Mouse (Mus musculus) limb, embryonic 14.5 days (tissue): ENCODE measurements around the gene Lkaaear1. TPM values are rescaled to one million over a fixed set of nuclear protein-coding genes. Genes with fewer than 3 reads are reported as not detected.

Experiments used
- ATAC-seq: fragments of 200-750 bp; cut with Nextera tagmentation; 2 replicates; pipeline ENCODE4 v1.8.0; 2017; ENCODE audit warnings: low read depth, moderate number of reproducible peaks, moderate TSS enrichment; ENCODE audit not compliant: low FRiP score
- DNase-seq: peaks from one replicate; pipeline ENCODE4 v3.0.0-alpha.2; 2015; ENCODE audit warnings: low spot score
- H3K27ac ChIP-seq: fragments of 300-500 bp; sonication (generic); replicated peaks from 2 replicates; pipeline ENCODE4 v1.5.1; 2014; ENCODE audit warnings: low read depth, mild to moderate bottlenecking, low read length, moderate library complexity, mixed read lengths
- H3K27me3 ChIP-seq: fragments of 300-500 bp; sonication (generic); 2 replicates; pipeline ENCODE4 v1.6.1; 2014; ENCODE audit warnings: low read length, mixed read lengths; ENCODE audit not compliant: control insufficient read depth, insufficient read depth
- H3K36me3 ChIP-seq: fragments of 300-500 bp; sonication (generic); 2 replicates; pipeline ENCODE4 v1.6.1; 2014; ENCODE audit warnings: mild to moderate bottlenecking, low read length, moderate library complexity, mixed read lengths; ENCODE audit not compliant: control insufficient read depth, insufficient read depth
- H3K4me1 ChIP-seq: fragments of 300-500 bp; sonication (generic); 2 replicates; pipeline ENCODE4 v1.6.1; 2014; ENCODE audit warnings: antibody characterized with exemption, low read length, mixed read lengths; ENCODE audit not compliant: control insufficient read depth, insufficient read depth
- H3K4me2 ChIP-seq: fragments of 300-500 bp; sonication (generic); replicated peaks from 2 replicates; pipeline ENCODE4 v1.6.1; 2014; ENCODE audit warnings: low read depth, mild to moderate bottlenecking, low read length, moderate library complexity; ENCODE audit not compliant: severe bottlenecking
- H3K4me3 ChIP-seq: fragments of 300-500 bp; sonication (generic); replicated peaks from 2 replicates; pipeline ENCODE4 v1.5.1; 2014; ENCODE audit warnings: low read length
- H3K9ac ChIP-seq: fragments of 300-500 bp; sonication (generic); 2 replicates; pipeline ENCODE4 v1.6.1; 2014; ENCODE audit warnings: mild to moderate bottlenecking, low read depth, low read length, moderate library complexity; ENCODE audit not compliant: severe bottlenecking
- H3K9me3 ChIP-seq: fragments of 300-500 bp; sonication (generic); 2 replicates; pipeline ENCODE4 v1.6.1; 2016; ENCODE audit warnings: low read length; ENCODE audit not compliant: control insufficient read depth
- POLR2A ChIP-seq: fragments of 200-500 bp; IDR thresholded peaks from 2 replicates; pipeline ENCODE4 v1.8.0; 2012; ENCODE audit warnings: inconsistent platforms, mild to moderate bottlenecking, moderate library complexity, borderline replicate concordance; ENCODE audit not compliant: insufficient read depth, insufficient read length; ENCODE audit errors: extremely low read depth
- WGBS: fragments of 180-500 bp; shearing (Covaris S2); extraction: QIAGEN DNeasy Blood & Tissue Kit; methylation state at CpG from one replicate; pipeline ENCODE4 v1.1.7; 2014; 5-methylcytosine and 5-hydroxymethylcytosine counted together
- polyA plus RNA-seq, 2 experiments: library from polyadenylated mRNA; depleted of rRNA in 1 of 2; stranded (reverse) in 1 of 2; unstranded in 1 of 2; fragments of >200 nt; fragmentation: Nextera tagmentation in 1 of 2; extraction: Ambion mirVana in 1 of 2; gene quantifications; 2 replicates each; pipeline versions ENCODE4 v1.2.1 to v1.2.3; 2012 to 2014

Gene Lkaaear1
- polyA plus RNA-seq, 2 experiments: not detected

DNA sequence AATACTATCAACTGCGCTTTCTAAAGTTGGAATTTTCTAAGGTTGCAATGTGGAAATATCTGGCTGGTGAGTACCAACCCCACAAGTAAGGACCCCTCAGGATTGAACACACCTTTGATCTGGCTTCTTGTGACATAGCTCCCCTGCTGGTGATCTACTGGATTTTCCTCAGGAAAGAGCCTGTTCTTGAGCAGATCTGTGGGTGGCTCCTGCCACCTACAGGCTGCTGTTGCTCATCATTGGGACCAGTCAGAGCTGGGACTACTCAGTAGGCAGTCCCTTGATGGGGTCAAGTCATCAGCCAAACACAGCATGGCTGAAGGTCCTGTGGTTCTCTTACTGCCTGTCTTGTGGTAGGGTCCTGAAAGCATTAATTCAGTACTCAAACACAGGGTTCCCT lies 19.5 kb downstream of the Lkaaear1 start:
- Histone ChIP-seq H3K4me1 (peaks cover 20% of the 10 kb centered on the region), H3K27ac (no peak overlapping the region), H3K4me2 (no peak overlapping the region), H3K27me3 (no peaks in the 10 kb centered on the region), H3K9me3 (no peaks in the 10 kb centered on the region), H3K36me3 (no peaks in the 10 kb centered on the region), H3K9ac (no peak overlapping the region), H3K4me3 (no peak overlapping the region)
- 41% methylated on average over 1 of the region's 1 CpGs for WGBS
- peak; percentile 77 for ATAC-seq
- no peak for TF ChIP-seq POLR2A
- peak; percentile 89 for DNase-seq

- H3K9ac ChIP-seq: no peak overlapping the region
- no peak overlapping the region for H3K4me3 ChIP-seq
- no peak overlapping the region for H3K27ac ChIP-seq
- no peak overlapping the region for H3K4me2 ChIP-seq
- WGBS: 57% methylated on average over 3 of the region's 3 CpGs
- H3K36me3 ChIP-seq: no peaks in the 10 kb centered on the region
- no peak for TF ChIP-seq POLR2A
- DNase-seq (no peak), ATAC-seq (no peak)
- H3K27me3 ChIP-seq: peaks cover 7% of the 10 kb centered on the region; the same call in 1 of the 2 replicates
- no peaks in the 10 kb centered on the region for H3K9me3 ChIP-seq
- peaks cover 20% of the 10 kb centered on the region for H3K4me1 ChIP-seq
Observed at GRCm38 (mm10) chr2:181677755-181678098, 20.5 kb downstream of the Lkaaear1 start.

DNA sequence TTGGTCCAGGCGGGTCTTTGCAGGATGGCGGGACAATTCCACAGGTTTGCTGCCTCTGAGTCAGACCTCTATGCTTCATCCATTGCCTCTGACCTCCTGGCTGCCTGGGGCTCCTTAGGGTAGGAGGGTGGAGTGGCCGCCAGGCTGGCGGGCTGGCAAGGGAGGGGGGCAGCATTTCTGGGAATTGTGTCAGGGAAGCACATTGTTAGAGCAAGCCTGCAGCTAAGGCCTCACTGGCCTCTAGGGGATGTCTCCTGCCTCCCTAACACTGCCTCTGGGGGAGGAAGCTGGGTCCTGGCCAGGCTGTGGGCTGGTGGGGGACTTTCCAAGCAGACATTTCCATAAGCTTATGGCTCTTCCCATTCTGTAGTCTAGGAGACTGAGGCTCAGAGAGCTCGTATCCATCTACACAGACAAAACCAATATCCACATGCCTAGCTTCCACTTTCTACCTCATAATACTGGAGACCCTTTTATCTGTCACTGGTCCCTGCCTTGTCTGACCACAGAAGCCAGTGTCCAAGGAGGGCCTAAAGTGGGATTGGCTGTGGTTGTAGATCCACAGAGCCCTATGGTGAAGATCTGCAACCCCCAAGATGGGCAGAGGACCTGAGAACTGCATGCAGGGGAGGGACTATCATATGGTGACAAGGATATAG lies 21.0 kb downstream of the Lkaaear1 start:
- H3K36me3 ChIP-seq: no peaks in the 10 kb centered on the region
- H3K4me3 ChIP-seq: no peak overlapping the region
- no peak overlapping the region for H3K27ac ChIP-seq
- peaks cover 20% of the 10 kb centered on the region for H3K4me1 ChIP-seq
- ATAC-seq: no peak
- TF ChIP-seq POLR2A: no peak
- no peaks in the 10 kb centered on the region for H3K9me3 ChIP-seq
- no peak overlapping the region for H3K4me2 ChIP-seq
- WGBS: 64% methylated on average over 5 of the region's 5 CpGs
- H3K9ac ChIP-seq: no peak overlapping the region
- DNase-seq: no peak
- H3K27me3 ChIP-seq: peaks cover 12% of the 10 kb centered on the region

GRCm38 (mm10) chr2:181676424-181676823 lies 21.8 kb downstream of the Lkaaear1 start:
- DNase-seq: no peak
- Histone ChIP-seq H3K9me3 (no peaks in the 10 kb centered on the region), H3K4me2 (no peak overlapping the region), H3K4me1 (peaks cover 20% of the 10 kb centered on the region), H3K27ac (no peak overlapping the region), H3K27me3 (peaks cover 20% of the 10 kb centered on the region), H3K36me3 (no peaks in the 10 kb centered on the region), H3K9ac (no peak overlapping the region), H3K4me3 (no peak overlapping the region)
- ATAC-seq: no peak
- no peak for TF ChIP-seq POLR2A
- WGBS: 83% methylated on average over 2 of the region's 2 CpGs

DNA sequence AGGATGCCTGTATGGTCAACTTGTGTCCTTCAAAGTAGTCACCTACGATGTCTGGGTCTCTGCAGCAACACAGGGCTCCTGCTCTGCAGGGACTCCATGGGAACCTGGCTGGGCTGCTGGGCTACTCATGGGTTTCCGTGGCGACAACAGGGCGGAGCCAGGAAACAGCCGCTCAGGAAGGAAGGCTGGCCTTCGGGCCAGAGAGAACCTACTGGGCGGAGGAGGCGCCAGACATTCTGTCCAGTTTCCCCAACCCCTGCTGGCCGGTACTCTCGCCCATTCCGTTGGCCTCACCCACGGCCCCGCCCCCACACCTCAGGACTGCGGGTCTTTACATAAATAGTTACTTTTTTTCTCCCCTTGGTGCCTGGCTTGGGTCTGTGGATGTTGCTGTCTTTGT lies 22.8 kb downstream of the Lkaaear1 start:
- peaks cover 30% of the 10 kb centered on the region for H3K27me3 ChIP-seq
- 0 out of 2 replicates have a peak overlapping the region, but pooled peaks have one; percentile 7 for H3K4me3 ChIP-seq
- H3K9ac ChIP-seq: peak overlapping the region; percentile 40; the same call in 1 of the 2 replicates
- peaks cover 16% of the 10 kb centered on the region for H3K4me1 ChIP-seq
- no peak for TF ChIP-seq POLR2A
- 13% methylated on average over 14 of the region's 14 CpGs for WGBS
- no peak for DNase-seq
- no peak for ATAC-seq
- H3K27ac ChIP-seq: no peak overlapping the region
- H3K36me3 ChIP-seq: no peaks in the 10 kb centered on the region
- no peaks in the 10 kb centered on the region for H3K9me3 ChIP-seq
- H3K4me2 ChIP-seq: peak overlapping the region; percentile 35
